Mouse (Mus musculus) liver, embryonic 11.5 days (tissue): Measurements from ENCODE around the gene Ccl27a. TPM values are rescaled to one million over a fixed set of nuclear protein-coding genes. Genes with fewer than 3 reads are reported as not detected.

Source experiments
- ATAC-seq: fragments of 200-750 bp; cut with Nextera tagmentation; replicated peaks from 2 replicates; pipeline ENCODE4 v1.8.0; 2017; ENCODE audit warnings: moderate number of reproducible peaks, mild to moderate bottlenecking, moderate TSS enrichment, moderate library complexity; ENCODE audit not compliant: low FRiP score
- DNase-seq: peaks from one replicate; pipeline ENCODE4 v3.0.0-alpha.2; 2017; ENCODE audit warnings: low spot score
- H3K27ac ChIP-seq: fragments of 300-500 bp; sonication (generic); 2 replicates; pipeline ENCODE4 v1.5.1; 2014; ENCODE audit warnings: mild to moderate bottlenecking, low read depth, low read length, control low read depth
- H3K27me3 ChIP-seq: fragments of 300-500 bp; sonication (generic); replicated peaks from 2 replicates; pipeline ENCODE4 v1.6.1; 2014; ENCODE audit warnings: low read length, mixed read lengths; ENCODE audit not compliant: control insufficient read depth, insufficient read depth
- H3K36me3 ChIP-seq: fragments of 300-500 bp; sonication (generic); 2 replicates; pipeline ENCODE4 v1.6.1; 2014; ENCODE audit warnings: mild to moderate bottlenecking, low read length, moderate library complexity, mixed read lengths; ENCODE audit not compliant: control insufficient read depth, insufficient read depth
- H3K4me1 ChIP-seq: fragments of 300-500 bp; sonication (generic); replicated peaks from 2 replicates; pipeline ENCODE4 v1.6.1; 2014; ENCODE audit warnings: low read length, mixed read lengths; ENCODE audit not compliant: control insufficient read depth, insufficient read depth
- H3K4me2 ChIP-seq: fragments of 300-500 bp; sonication (generic); 2 replicates; pipeline ENCODE4 v1.6.1; 2014; ENCODE audit warnings: mild to moderate bottlenecking, control low read depth, moderate library complexity
- H3K4me3 ChIP-seq: fragments of 300-500 bp; sonication (generic); 2 replicates; pipeline ENCODE4 v1.5.1; 2014; ENCODE audit warnings: low read depth, low read length, control low read depth
- H3K9ac ChIP-seq: fragments of 300-500 bp; sonication (generic); 2 replicates; pipeline ENCODE4 v1.6.1; 2014; ENCODE audit warnings: low read depth, low read length, control low read depth
- H3K9me3 ChIP-seq: fragments of 300-500 bp; sonication (generic); 2 replicates; pipeline ENCODE4 v1.6.1; 2016; ENCODE audit warnings: low read length, inconsistent platforms, mixed read lengths; ENCODE audit not compliant: control insufficient read depth
- WGBS: fragments of 180-500 bp; shearing (Covaris S2); extraction: QIAGEN DNeasy Blood & Tissue Kit; methylation state at CpG from one replicate; pipeline ENCODE4 v1.1.7; 2014; 5-methylcytosine and 5-hydroxymethylcytosine counted together
- polyA plus RNA-seq: library from polyadenylated mRNA; unstranded; fragments of >200 nt; fragmentation: Nextera tagmentation; extraction: Ambion mirVana; gene quantifications from 2 replicates; pipeline ENCODE4 v1.2.1, GENCODE M21; 2014

The Ccl27a gene
- polyA plus RNA-seq, 1 experiment from 2014 or later, result 14.4 TPM

DNA sequence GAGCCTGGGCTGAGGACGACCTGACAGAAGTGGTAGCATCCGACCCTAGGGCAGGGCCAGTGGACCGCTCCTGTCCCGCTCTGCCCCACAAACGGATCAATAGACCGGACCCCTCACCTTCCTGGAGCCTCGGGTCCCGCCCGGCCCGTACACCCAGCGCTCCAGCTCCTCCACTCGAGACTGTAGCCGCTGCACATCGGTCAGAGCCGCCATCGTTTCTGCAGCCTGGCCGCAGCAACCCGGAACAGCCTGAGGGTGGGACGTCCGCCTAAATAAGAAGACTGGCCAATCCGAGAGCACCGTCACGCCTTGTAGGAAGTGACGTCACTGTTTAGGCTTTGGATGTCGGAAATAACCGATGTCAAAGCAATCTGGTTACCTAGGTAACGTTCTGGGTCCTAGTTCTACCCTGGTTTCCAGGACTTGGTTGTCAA, 51.1 kb downstream of the Ccl27a start, which contains the start of gene Dctn3:
Gene Dctn3, minus strand, starts transcription at position 253 of the 434 bp plus-strand sequence.
- Histone ChIP-seq H3K36me3 (no peaks in the 10 kb centered on the region), H3K27me3 (peaks cover 42% of the 10 kb centered on the region), H3K4me3 (peak within 1 kb of the TSS; percentile 75), H3K9ac (peak within 1 kb of the TSS; percentile 85), H3K4me2 (peak within 1 kb of the TSS; percentile 84), H3K27ac (no peak within 1 kb of the TSS), H3K9me3 (no peaks in the 10 kb centered on the region), H3K4me1 (peaks cover 12% of the 10 kb centered on the region; the same call in 1 of the 2 replicates)
- peak; percentile 93 for ATAC-seq
- peak; percentile 70 for DNase-seq
- WGBS, result under 1% methylated on average over 27 of the region's 27 CpGs

Other genes starting within 250 kb of the Ccl27a start
- gene Fam219a, start 204.7 kb downstream of the Ccl27a start, polyA plus RNA-seq, result 1.4 and 2.0 TPM in 2 replicates
- 1.6 TPM in 2 replicates for gene Dnaic1, start 204.5 kb downstream of the Ccl27a start, polyA plus RNA-seq
- gene Enho, start 133.9 kb downstream of the Ccl27a start, polyA plus RNA-seq, result 3.7 and 3.8 TPM in 2 replicates
- gene Cntfr, start 77.2 kb downstream of the Ccl27a start, polyA plus RNA-seq, result 5.2 and 6.0 TPM in 2 replicates
- 66.8 and 72.9 TPM in 2 replicates for gene Il11ra1, start 74.3 kb downstream of the Ccl27a start, polyA plus RNA-seq
- 67.8 and 71.2 TPM in 2 replicates for gene Rpp25l, start 60.7 kb downstream of the Ccl27a start, polyA plus RNA-seq
- gene Dctn3, start 51.1 kb downstream of the Ccl27a start, polyA plus RNA-seq, result 107 and 118 TPM in 2 replicates
- gene Arid3c, start 43.1 kb downstream of the Ccl27a start, polyA plus RNA-seq, result not detected in 2 replicates
- gene Galt, start 19.0 kb downstream of the Ccl27a start, polyA plus RNA-seq, result 40.7 and 45.8 TPM in 2 replicates
- gene Sigmar1, start 18.1 kb downstream of the Ccl27a start, polyA plus RNA-seq, result 87.5 and 90.5 TPM in 2 replicates
- gene Gm21541, start 129.4 kb upstream of the Ccl27a start, polyA plus RNA-seq, result 0.22 TPM in 1 of 2 replicates, not detected in the other
- 0.37 and 1.4 TPM in 2 replicates for gene Gm20878, start 167.3 kb upstream of the Ccl27a start, polyA plus RNA-seq
- gene Fam205a4, start 191.8 kb upstream of the Ccl27a start, polyA plus RNA-seq, result 0.04 and 0.16 TPM in 2 replicates